10 mouse cellular contexts compared by ENCODE assay signal in the genomic region with DNA sequence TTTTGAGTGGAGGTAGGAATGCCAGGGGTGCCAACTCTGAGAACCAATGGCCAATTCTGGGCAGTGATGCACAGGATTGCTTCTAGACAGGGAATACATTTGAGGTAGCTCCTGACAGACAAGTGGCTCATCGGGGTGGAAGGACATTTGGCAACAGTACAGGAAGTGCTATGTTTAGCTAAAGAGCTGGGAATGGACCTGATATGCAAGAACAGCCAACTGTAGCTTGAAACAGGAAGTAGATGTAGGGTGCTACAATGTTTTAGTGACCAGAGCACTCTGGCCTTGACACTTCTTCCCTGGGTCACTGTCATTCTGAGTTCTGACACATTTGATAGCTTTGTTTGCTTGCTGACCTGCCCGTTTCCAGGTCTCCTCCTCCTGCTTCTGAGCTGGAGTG. TPM values are rescaled to one million over a fixed set of nuclear protein-coding genes. Genes with fewer than 3 reads are reported as not detected.
DNase-seq lines count a peak whose midpoint lies in the region; ATAC-seq lines count a peak whose summit lies in the region.
"Had no signal": no experiment of that assay in that cellular context is flagged by ENCODE, and none has a peak within 500 bp of the region (broad histone marks: within the 10 kb centered on the region; RNA-seq: fewer than 3 reads in every experiment).

No protein-coding gene starts in this region.

- 72% methylated on average over 2 of the region's 2 CpGs for WGBS in midbrain, embryonic 16.5 days
- 67% methylated on average over 2 of the region's 2 CpGs for WGBS in midbrain, embryonic 15.5 days
- 13% methylated on average over 2 of the region's 2 CpGs for WGBS in liver, embryonic 16.5 days (ENCODE audit: insufficient replicate concordance)
- 55% methylated on average over 2 of the region's 2 CpGs for WGBS in hindbrain, embryonic 14.5 days

- no peak overlapping the region for H3K4me2 ChIP-seq in midbrain, embryonic 16.5 days (ENCODE audit: low read length)
- H3K4me2 ChIP-seq in midbrain, embryonic 15.5 days = no peak overlapping the region
- H3K4me2 ChIP-seq in liver, embryonic 16.5 days (ENCODE audit: low read depth, low read length) = no peak overlapping the region
- no peak overlapping the region for H3K4me2 ChIP-seq in hindbrain, embryonic 14.5 days (replicated peaks)
- H3K4me2 ChIP-seq: embryonic facial prominence, embryonic 13.5 days; hindbrain, embryonic 15.5 days had no signal

- peak; percentile 51 to 56 for DNase-seq in heart, adult 18-20 months
- no peak for DNase-seq in heart, postnatal 25 days (ENCODE audit: low spot score)
- DNase-seq in hindbrain, embryonic 14.5 days (ENCODE audit: low spot score) = no peak
- no peak for DNase-seq in gastrocnemius, postnatal 14 days
- no peak for DNase-seq in cerebellum, adult 9-10 months

- no peaks in the 10 kb centered on the region for H3K27me3 ChIP-seq in midbrain, embryonic 16.5 days (ENCODE audit: control insufficient read depth, insufficient read depth, low read depth, low read length)
- no peaks in the 10 kb centered on the region for H3K27me3 ChIP-seq in midbrain, embryonic 15.5 days (replicated peaks)
- H3K27me3 ChIP-seq in liver, embryonic 16.5 days (ENCODE audit: control insufficient read depth, insufficient read depth, low read depth, low read length) = no peaks in the 10 kb centered on the region
- no peaks in the 10 kb centered on the region; the same call in 1 of the 2 replicates for H3K27me3 ChIP-seq in hindbrain, embryonic 14.5 days (ENCODE audit: control insufficient read depth, insufficient read depth, low read length)
- H3K27me3 ChIP-seq: embryonic facial prominence, embryonic 13.5 days; hindbrain, embryonic 15.5 days had no signal

- no peaks in the 10 kb centered on the region for H3K9me3 ChIP-seq in midbrain, embryonic 16.5 days (replicated peaks; ENCODE audit: control insufficient read depth, low read length, poor library complexity, severe bottlenecking)
- no peaks in the 10 kb centered on the region for H3K9me3 ChIP-seq in midbrain, embryonic 15.5 days
- no peaks in the 10 kb centered on the region for H3K9me3 ChIP-seq in liver, embryonic 16.5 days (replicated peaks; ENCODE audit: control insufficient read depth, low read length)
- no peaks in the 10 kb centered on the region for H3K9me3 ChIP-seq in hindbrain, embryonic 14.5 days (ENCODE audit: control insufficient read depth, low read length)
- H3K9me3 ChIP-seq: embryonic facial prominence, embryonic 13.5 days; hindbrain, embryonic 15.5 days had no signal

- no peaks in the 10 kb centered on the region for H3K36me3 ChIP-seq in midbrain, embryonic 16.5 days (ENCODE audit: control insufficient read depth, insufficient read depth, low read length)
- no peaks in the 10 kb centered on the region for H3K36me3 ChIP-seq in midbrain, embryonic 15.5 days (replicated peaks)
- H3K36me3 ChIP-seq in liver, embryonic 16.5 days (ENCODE audit: control insufficient read depth, insufficient read depth) = no peaks in the 10 kb centered on the region
- H3K36me3 ChIP-seq in hindbrain, embryonic 14.5 days (replicated peaks; ENCODE audit: control insufficient read depth, insufficient read depth) = no peaks in the 10 kb centered on the region
- H3K36me3 ChIP-seq: embryonic facial prominence, embryonic 13.5 days; hindbrain, embryonic 15.5 days had no signal

- no peak for ATAC-seq in midbrain, embryonic 16.5 days
- no peak for ATAC-seq in midbrain, embryonic 15.5 days (replicated peaks)
- peak; percentile 21; the same call in 1 of the 2 replicates for ATAC-seq in liver, embryonic 16.5 days (ENCODE audit: low read depth)
- ATAC-seq in hindbrain, embryonic 14.5 days (ENCODE audit: low FRiP score) = no peak

- H3K4me3 ChIP-seq in midbrain, embryonic 16.5 days (ENCODE audit: low read depth, low read length) = no peak overlapping the region
- no peak overlapping the region for H3K4me3 ChIP-seq in midbrain, embryonic 15.5 days
- H3K4me3 ChIP-seq in liver, embryonic 16.5 days (ENCODE audit: low read depth, low read length) = no peak overlapping the region
- H3K4me3 ChIP-seq in hindbrain, embryonic 14.5 days (replicated peaks; ENCODE audit: low read length) = no peak overlapping the region
- H3K4me3 ChIP-seq: embryonic facial prominence, embryonic 13.5 days; hindbrain, embryonic 15.5 days had no signal

- intact Hi-C loops in heart, postnatal 25 days (cut with DNase I) = loop anchor here (5.0 kb wide), 1 partner anchor 46 kb away; a partner anchor contains a TSS
- intact Hi-C loops in gastrocnemius, postnatal 14 days (cut with DNase I; ENCODE audit: low total_unique reads) = no loop called here

- H3K9ac ChIP-seq in midbrain, embryonic 16.5 days (ENCODE audit: low read depth, low read length) = no peak overlapping the region
- no peak overlapping the region for H3K9ac ChIP-seq in midbrain, embryonic 15.5 days
- H3K9ac ChIP-seq in liver, embryonic 16.5 days (ENCODE audit: low read depth, low read length) = no peak overlapping the region
- H3K9ac ChIP-seq in hindbrain, embryonic 14.5 days = no peak overlapping the region
- H3K9ac ChIP-seq: embryonic facial prominence, embryonic 13.5 days; hindbrain, embryonic 15.5 days had no signal

- peaks cover 25% of the 10 kb centered on the region for H3K4me1 ChIP-seq in midbrain, embryonic 16.5 days (ENCODE audit: control insufficient read depth, insufficient read depth, low read length)
- peaks cover 23% of the 10 kb centered on the region for H3K4me1 ChIP-seq in midbrain, embryonic 15.5 days
- no peaks in the 10 kb centered on the region for H3K4me1 ChIP-seq in liver, embryonic 16.5 days (ENCODE audit: control insufficient read depth, low read depth, low read length)
- H3K4me1 ChIP-seq in hindbrain, embryonic 14.5 days (replicated peaks; ENCODE audit: control insufficient read depth, insufficient read depth, low read length) = peaks cover 22% of the 10 kb centered on the region

- H3K27ac ChIP-seq in midbrain, embryonic 16.5 days (ENCODE audit: low read length) = 0 out of 2 replicates have a peak overlapping the region, but pooled peaks have one; percentile 5
- no peak overlapping the region for H3K27ac ChIP-seq in midbrain, embryonic 15.5 days
- no peak overlapping the region for H3K27ac ChIP-seq in liver, embryonic 16.5 days (ENCODE audit: low read length)
- H3K27ac ChIP-seq in hindbrain, embryonic 14.5 days = no peak overlapping the region
- H3K27ac ChIP-seq: embryonic facial prominence, embryonic 13.5 days; hindbrain, embryonic 15.5 days had no signal

RNA-seq across cellular contexts. Expression of a gene that starts 46.0 kb away (rescaled TPM):
- total RNA-seq in heart, adult 18-20 months (2021) = under 1 TPM; 0.45 to 0.59 TPM
- 1 to 10 TPM; 1.7 to 2.4 TPM for total RNA-seq in heart, postnatal 25 days (2021)
- 90.2 and 91.0 TPM in 2 replicates for polyA plus RNA-seq in midbrain, embryonic 16.5 days (2015; fragmentation: Nextera tagmentation; extraction: Ambion mirVana)
- polyA plus RNA-seq in midbrain, embryonic 15.5 days (2015; fragmentation: Nextera tagmentation; extraction: Ambion mirVana) = 102 and 105 TPM in 2 replicates
- 0.22 and 0.30 TPM in 2 replicates for polyA plus RNA-seq in liver, embryonic 16.5 days (2015; fragmentation: Nextera tagmentation; extraction: Ambion mirVana)
- polyA plus RNA-seq in hindbrain, embryonic 14.5 days (2014; fragmentation: Nextera tagmentation; extraction: Ambion mirVana) = 90.1 and 92.7 TPM in 2 replicates
- total RNA-seq in gastrocnemius, postnatal 14 days (2021) = 1 to 10 TPM; 1.5 to 3.0 TPM

Comparison
In these comparisons a context has a peak if more than half of its experiments do, and no peak if none do; other contexts are left out.
1. DNase-seq: peak in heart, adult 18-20 months (2 of 2); none in heart, postnatal 25 days (single experiment), hindbrain, embryonic 14.5 days (single experiment), gastrocnemius, postnatal 14 days (single experiment) and cerebellum, adult 9-10 months (single experiment).
2. RNA of a gene that starts 46.0 kb away (polyA plus RNA-seq): 102 to 105 TPM in midbrain, embryonic 15.5 days, 90.1 to 92.7 TPM in hindbrain, embryonic 14.5 days and 90.2 to 91.0 TPM in midbrain, embryonic 16.5 days; 0.22 to 0.30 TPM in liver, embryonic 16.5 days; every median in the first group is over 10 times any median in the second.